Mouse (Mus musculus) olfactory bulb, adult 2 months (tissue): ENCODE measurements around the gene Ankrd22. TPM values are rescaled to one million over a fixed set of nuclear protein-coding genes. Genes with fewer than 3 reads are reported as not detected.

Experiments
- H3K27ac ChIP-seq: fragments of 200-500 bp; 2 replicates; pipeline ENCODE4 v1.5.1; 2012; ENCODE audit warnings: low read depth, low read length; ENCODE audit not compliant: insufficient read depth
- H3K4me1 ChIP-seq: fragments of 200-500 bp; 2 replicates; pipeline ENCODE4 v1.6.1; 2012; ENCODE audit warnings: low read length; ENCODE audit not compliant: control insufficient read depth, insufficient read depth
- H3K4me3 ChIP-seq: fragments of 200-500 bp; 2 replicates; pipeline ENCODE4 v1.5.1; 2012; ENCODE audit warnings: mild to moderate bottlenecking, low read depth, low read length, moderate library complexity; ENCODE audit not compliant: insufficient read depth
- CTCF ChIP-seq: fragments of 200-500 bp; IDR thresholded peaks from 2 replicates; pipeline ENCODE4 v1.5.1; 2012; ENCODE audit warnings: low read depth, mild to moderate bottlenecking, low read length, moderate library complexity; ENCODE audit not compliant: insufficient read depth
- POLR2A ChIP-seq: fragments of 200-500 bp; IDR thresholded peaks from 2 replicates; pipeline ENCODE4 v1.6.1; 2012; ENCODE audit warnings: mild to moderate bottlenecking, low read depth, low read length, moderate library complexity; ENCODE audit not compliant: insufficient read depth
- WGBS: fragments of 180-500 bp; shearing (Covaris S2); methylation state at CpG from one replicate; pipeline ENCODE4 v1.1.7; 2018; 5-methylcytosine and 5-hydroxymethylcytosine counted together
- polyA plus RNA-seq: library from polyadenylated mRNA; stranded (reverse); fragments of >200 nt; gene quantifications from 2 replicates; pipeline ENCODE4 v1.2.4, GENCODE M21; 2012; ENCODE audit warnings: low replicate concordance; ENCODE audit not compliant: missing spikeins, insufficient read depth, insufficient read length

Gene Ankrd22
- polyA plus RNA-seq, 1 experiment = not detected

DNA sequence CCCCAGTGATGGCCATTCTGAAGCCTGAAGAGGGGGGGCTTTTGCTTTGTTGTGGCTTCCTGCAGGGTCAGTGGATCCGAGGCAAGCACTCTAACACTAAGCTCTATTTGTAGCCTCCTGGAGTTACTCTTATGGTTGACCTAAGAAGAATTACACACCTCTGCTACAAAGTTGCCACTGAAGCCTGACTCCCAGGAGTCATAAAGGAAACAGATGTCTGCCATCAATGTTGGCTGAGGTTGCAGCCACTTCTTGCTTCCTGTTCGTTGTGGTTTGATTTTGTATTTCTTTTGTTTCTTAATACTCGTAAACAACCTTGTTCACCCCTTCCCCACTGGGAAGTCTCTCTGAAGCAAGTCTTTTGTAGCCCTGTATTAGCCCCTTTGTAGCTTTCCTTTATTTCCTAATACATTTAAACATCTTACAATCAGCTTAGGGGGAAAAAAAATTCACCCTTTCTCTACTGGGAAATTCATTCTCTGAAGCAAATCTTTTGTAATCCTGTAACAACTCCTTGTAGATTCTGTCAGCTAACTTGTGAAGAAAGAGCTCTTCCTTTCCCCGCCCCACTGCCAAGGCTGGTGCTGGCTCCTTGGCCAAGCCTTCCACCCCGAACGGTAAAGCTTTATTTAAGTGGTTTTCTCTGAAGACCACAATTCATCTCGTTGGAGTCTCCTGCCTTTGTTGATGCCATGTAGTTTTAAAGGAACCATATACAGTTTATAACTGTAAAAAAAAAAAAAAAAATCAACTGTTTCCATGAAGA lies 2.2 kb upstream of the Ankrd22 start:
- 48% methylated on average over 7 of the region's 7 CpGs for WGBS
- TF ChIP-seq POLR2A (no peak), CTCF (no peak)
- no peaks in the 10 kb centered on the region for H3K4me1 ChIP-seq
- no peak overlapping the region for H3K4me3 ChIP-seq
- no peak overlapping the region for H3K27ac ChIP-seq

DNA sequence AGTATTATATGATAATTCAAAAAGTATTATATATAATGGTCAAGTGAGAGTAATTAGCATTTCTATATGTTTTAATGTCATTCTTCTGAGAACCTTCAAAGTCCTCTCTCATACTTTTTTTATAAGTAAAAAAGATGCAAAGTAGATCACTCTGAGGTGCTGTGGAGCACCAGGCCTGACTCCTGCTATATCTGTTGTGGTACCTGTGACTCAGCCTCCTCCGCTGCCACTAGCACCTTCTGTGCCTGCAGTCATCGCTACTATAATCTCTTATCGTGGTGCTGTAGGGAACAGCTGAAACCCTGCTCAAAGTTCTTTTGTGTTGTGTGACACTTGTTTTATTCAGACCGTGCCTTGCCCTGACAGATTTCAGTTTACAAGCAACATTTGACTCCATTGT lies 533 bp upstream of the Ankrd22 start:
- WGBS = 76% methylated on average over 4 of the region's 4 CpGs

GRCm38 (mm10) chr19:34162693-34163092 lies 3.2 kb downstream of the Ankrd22 start:
- no peak overlapping the region for H3K4me3 ChIP-seq
- H3K4me1 ChIP-seq = no peaks in the 10 kb centered on the region
- TF ChIP-seq CTCF = no peak
- TF ChIP-seq POLR2A = no peak
- WGBS = 90% methylated on average over 5 of the region's 5 CpGs
- no peak overlapping the region for H3K27ac ChIP-seq

More for the DNA sequence above, 533 bp upstream of the Ankrd22 start:
- H3K4me3 ChIP-seq = no peak overlapping the region
- no peak overlapping the region for H3K27ac ChIP-seq
- H3K4me1 ChIP-seq = no peaks in the 10 kb centered on the region
- TF ChIP-seq CTCF (no peak), POLR2A (no peak)

GRCm38 (mm10) chr19:34153263-34154144 lies 12.3 kb downstream of the Ankrd22 start:
- 49% methylated on average over 6 of the region's 6 CpGs for WGBS
- no peak for TF ChIP-seq POLR2A
- no peaks in the 10 kb centered on the region for H3K4me1 ChIP-seq
- H3K4me3 ChIP-seq = no peak overlapping the region
- no peak overlapping the region for H3K27ac ChIP-seq

GRCm38 (mm10) chr19:34151909-34152308 lies 13.9 kb downstream of the Ankrd22 start:
- H3K4me1 ChIP-seq = no peaks in the 10 kb centered on the region
- no peak overlapping the region for H3K4me3 ChIP-seq
- TF ChIP-seq POLR2A = no peak
- TF ChIP-seq CTCF = no peak
- H3K27ac ChIP-seq = no peak overlapping the region
- 76% methylated on average over 1 of the region's 1 CpGs for WGBS

DNA sequence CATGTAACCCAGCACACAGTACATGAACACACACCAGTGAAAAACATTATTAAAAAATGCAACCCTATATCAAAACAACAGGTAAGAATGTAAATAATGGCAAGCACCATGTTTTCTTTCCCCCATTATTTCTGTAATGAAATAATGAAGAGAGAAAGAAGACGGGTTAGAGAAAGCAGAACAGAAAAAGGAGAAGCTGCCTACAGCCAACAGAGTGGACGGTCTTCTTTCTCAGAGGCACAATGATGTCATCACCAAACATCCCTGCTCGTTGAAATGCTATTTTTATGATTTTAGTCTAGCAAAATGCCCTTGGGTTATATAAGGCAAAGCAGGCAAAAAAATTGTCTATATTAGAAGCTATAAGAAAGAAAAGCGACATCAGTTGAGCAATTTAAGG lies 17.4 kb downstream of the Ankrd22 start:
- WGBS = 84% methylated on average over 4 of the region's 4 CpGs

GRCm38 (mm10) chr19:34139431-34140046 lies 26.3 kb downstream of the Ankrd22 start:
- Histone ChIP-seq H3K4me1 (no peaks in the 10 kb centered on the region), H3K4me3 (no peak overlapping the region), H3K27ac (no peak overlapping the region)
- WGBS = 80% methylated on average over 3 of the region's 3 CpGs
- TF ChIP-seq POLR2A = no peak
- TF ChIP-seq CTCF = no peak

More for the DNA sequence above, 17.4 kb downstream of the Ankrd22 start:
- Histone ChIP-seq H3K4me3 (no peak overlapping the region), H3K4me1 (no peaks in the 10 kb centered on the region), H3K27ac (no peak overlapping the region)
- TF ChIP-seq POLR2A = no peak
- TF ChIP-seq CTCF = no peak

DNA sequence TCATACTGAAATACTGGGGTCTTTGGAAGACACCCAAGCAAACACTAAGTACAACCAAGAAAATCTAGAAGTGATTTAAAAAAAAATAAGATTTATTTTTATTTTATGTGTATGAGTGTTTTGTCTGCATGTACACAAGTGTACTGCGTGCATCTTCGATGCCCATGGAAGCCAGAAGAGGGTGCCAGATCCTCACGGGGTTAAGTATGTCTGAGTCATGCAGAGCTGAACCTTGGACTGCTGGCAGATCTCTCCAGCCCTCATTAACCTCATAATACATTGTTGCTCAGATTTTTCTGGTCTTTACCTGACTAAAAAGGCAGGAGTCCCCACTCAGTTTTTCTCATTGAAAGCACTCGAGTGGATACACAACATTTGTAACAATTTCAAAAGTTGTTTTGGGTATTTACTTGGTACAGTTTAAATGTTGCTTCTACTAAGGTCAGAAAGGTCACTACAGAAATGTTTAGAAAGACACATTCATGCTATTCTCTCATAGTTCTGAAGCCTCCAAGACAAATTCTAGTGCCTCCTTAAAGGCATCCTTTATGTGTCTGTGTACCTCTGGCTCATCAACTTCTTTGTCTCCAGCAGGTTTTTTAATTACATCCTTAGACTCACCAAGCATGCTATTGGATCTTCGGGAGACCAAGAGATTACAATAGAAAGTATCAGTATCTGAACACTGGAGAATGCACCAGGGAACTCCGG lies 27.0 kb downstream of the Ankrd22 start:
- WGBS = 74% methylated on average over 6 of the region's 6 CpGs
- no peak overlapping the region for H3K4me3 ChIP-seq
- no peak for TF ChIP-seq CTCF
- TF ChIP-seq POLR2A = no peak
- H3K27ac ChIP-seq = no peak overlapping the region
- no peaks in the 10 kb centered on the region for H3K4me1 ChIP-seq
